Mouse (Mus musculus) cerebellum, adult 2 months (tissue): Measurements from ENCODE around the gene Depdc7. TPM values are rescaled to one million over a fixed set of nuclear protein-coding genes. Genes with fewer than 3 reads are reported as not detected.

Experiments used
- DNase-seq, 2 experiments: peaks; one replicate each; pipeline ENCODE4 v3.0.0; 2021
- H3K27ac ChIP-seq: fragments of 200-500 bp; 2 replicates; pipeline ENCODE4 v1.5.1; 2012; ENCODE audit warnings: low read length, control low read depth, inconsistent platforms; ENCODE audit not compliant: insufficient read depth
- H3K27me3 ChIP-seq: fragments of 200-500 bp; 2 replicates; pipeline ENCODE4 v1.6.1; 2012; ENCODE audit warnings: inconsistent platforms, mild to moderate bottlenecking, low read length, moderate library complexity; ENCODE audit not compliant: control insufficient read depth, insufficient read depth
- H3K4me1 ChIP-seq: fragments of 200-500 bp; 2 replicates; pipeline ENCODE4 v1.6.1; 2011; ENCODE audit warnings: low read length; ENCODE audit not compliant: control insufficient read depth, insufficient read depth
- H3K4me3 ChIP-seq: fragments of 200-500 bp; replicated peaks from 2 replicates; pipeline ENCODE3; 2011; ENCODE audit warnings: mild to moderate bottlenecking, low read depth, low read length, control low read depth; ENCODE audit not compliant: insufficient read depth
- CTCF ChIP-seq: fragments of 200-500 bp; IDR thresholded peaks from 2 replicates; pipeline ENCODE4 v1.5.1; 2011; ENCODE audit warnings: low read depth, mild to moderate bottlenecking, control low read depth, low read length, moderate library complexity, borderline replicate concordance; ENCODE audit not compliant: insufficient read depth
- POLR2A ChIP-seq: fragments of 200-500 bp; IDR thresholded peaks from 2 replicates; pipeline ENCODE4 v1.6.1; 2011; ENCODE audit warnings: low read length, control low read depth, borderline replicate concordance; ENCODE audit not compliant: insufficient read depth
- WGBS: fragments of 180-500 bp; shearing (Covaris S2); methylation state at CpG from one replicate; pipeline ENCODE4 v1.1.7; 2018; 5-methylcytosine and 5-hydroxymethylcytosine counted together
- polyA plus RNA-seq: library from polyadenylated mRNA; depleted of rRNA; stranded (reverse); fragments of >200 nt; gene quantifications from 2 replicates; pipeline ENCODE4 v1.2.3, GENCODE M21; 2012; rRNA removed

Gene Depdc7
- polyA plus RNA-seq, 1 experiment, result 3.6 TPM

DNA sequence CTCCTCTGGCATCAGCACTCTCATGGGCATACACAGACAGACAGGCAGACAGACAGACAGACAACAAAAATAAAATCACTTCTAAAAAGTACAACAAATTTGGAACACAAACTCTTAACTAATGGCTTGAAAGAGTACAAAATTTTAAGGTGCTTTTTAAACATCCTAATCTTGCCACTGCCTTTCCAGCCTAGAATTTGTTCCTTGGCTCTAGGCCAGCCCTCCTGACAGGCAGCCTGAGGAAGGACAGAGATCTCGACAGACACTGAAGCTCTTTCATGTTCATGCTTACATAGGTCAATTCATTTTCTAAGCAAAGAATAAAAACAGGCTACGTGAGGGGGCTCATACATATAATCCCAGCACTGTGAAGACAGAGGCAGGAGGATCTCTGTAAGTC, 50.1 kb downstream of the Depdc7 start:
- DNase-seq, result no peak
- H3K4me3 ChIP-seq, result no peak overlapping the region
- TF ChIP-seq CTCF (no peak), POLR2A (no peak)
- no peaks in the 10 kb centered on the region for H3K27me3 ChIP-seq
- WGBS, result 27% methylated on average over 2 of the region's 2 CpGs
- H3K4me1 ChIP-seq, result peaks cover 9% of the 10 kb centered on the region; the same call in 1 of the 2 replicates
- no peak overlapping the region for H3K27ac ChIP-seq

- no peak for TF ChIP-seq CTCF
- no peak for TF ChIP-seq POLR2A
- WGBS, result 89% methylated on average over 4 of the region's 4 CpGs
- H3K4me1 ChIP-seq, result peaks cover 9% of the 10 kb centered on the region; the same call in 1 of the 2 replicates
- H3K27ac ChIP-seq, result no peak overlapping the region
- no peaks in the 10 kb centered on the region for H3K27me3 ChIP-seq
- no peak for DNase-seq
- H3K4me3 ChIP-seq, result no peak overlapping the region
Measured at GRCm38 (mm10) chr2:104690720-104691119, 52.0 kb downstream of the Depdc7 start.

DNA sequence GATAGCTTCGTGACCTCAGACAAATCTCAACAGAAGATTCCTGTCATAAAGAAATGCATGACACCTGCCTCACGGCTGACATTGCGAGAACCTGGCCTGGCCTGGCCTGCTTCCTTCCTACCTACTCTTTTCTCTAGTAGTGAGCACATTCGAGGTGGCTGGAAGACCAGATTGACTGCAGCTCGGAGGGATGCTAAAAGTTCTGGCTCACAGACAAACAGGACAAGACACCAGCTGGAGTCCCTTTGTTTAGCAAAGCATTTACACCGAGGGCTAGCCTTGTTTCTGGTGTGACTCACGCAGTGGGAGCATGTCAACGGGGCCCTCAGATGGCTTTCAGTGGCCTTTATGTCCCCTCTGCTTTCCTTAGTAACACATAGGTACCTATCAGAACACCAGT, 54.0 kb downstream of the Depdc7 start:
- 16% methylated on average over 8 of the region's 8 CpGs for WGBS
- peaks cover 9% of the 10 kb centered on the region; the same call in 1 of the 2 replicates for H3K4me1 ChIP-seq
- H3K27me3 ChIP-seq, result no peaks in the 10 kb centered on the region
- peak; percentile 52 to 80 for DNase-seq
- TF ChIP-seq CTCF (no peak), POLR2A (no peak)
- H3K27ac ChIP-seq, result no peak overlapping the region
- H3K4me3 ChIP-seq, result no peak overlapping the region

DNA sequence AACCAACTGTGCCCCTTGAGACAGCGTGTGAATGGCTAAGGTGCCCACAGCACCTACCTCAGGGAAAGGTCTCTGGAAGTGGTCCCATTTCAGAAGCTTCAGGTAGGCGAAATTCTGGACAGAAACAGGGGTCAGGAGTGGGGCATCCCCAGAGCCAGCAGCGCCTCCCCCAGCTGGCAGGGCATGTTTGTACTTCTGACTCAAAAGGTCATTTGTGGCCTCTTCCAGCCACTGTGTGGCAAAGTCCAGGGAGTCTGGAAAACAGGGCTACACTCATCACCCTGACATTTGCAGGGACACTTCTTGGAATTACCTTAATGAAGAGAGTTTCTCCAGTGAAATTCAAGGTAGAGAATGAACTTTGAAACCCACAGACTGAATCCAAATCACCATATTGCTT, 54.4 kb downstream of the Depdc7 start:
- H3K27me3 ChIP-seq, result no peaks in the 10 kb centered on the region
- peaks cover 9% of the 10 kb centered on the region; the same call in 1 of the 2 replicates for H3K4me1 ChIP-seq
- no peak for DNase-seq
- no peak overlapping the region for H3K27ac ChIP-seq
- WGBS, result 84% methylated on average over 3 of the region's 3 CpGs
- TF ChIP-seq CTCF (no peak), POLR2A (no peak)
- no peak overlapping the region for H3K4me3 ChIP-seq

DNA sequence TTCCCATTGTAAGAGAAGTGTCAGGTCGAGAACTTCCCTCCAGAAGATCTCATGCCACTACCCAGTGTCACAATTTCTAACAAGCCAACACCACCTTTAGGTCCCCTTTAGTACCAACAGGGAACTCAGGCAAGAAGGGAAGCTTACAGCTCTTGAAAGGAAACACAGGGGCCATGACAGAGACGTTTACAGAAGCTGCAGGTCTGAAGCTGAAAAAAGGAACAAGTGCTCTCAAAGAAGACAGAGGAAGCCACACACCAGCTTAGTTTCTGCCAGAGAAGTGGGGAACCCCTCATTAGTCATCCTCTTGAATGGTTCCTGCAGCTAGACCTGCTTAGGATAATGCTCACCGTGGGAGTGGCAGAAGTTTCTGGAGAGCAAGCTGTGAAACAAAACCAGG, 55.4 kb downstream of the Depdc7 start:
- no peaks in the 10 kb centered on the region for H3K27me3 ChIP-seq
- no peak overlapping the region for H3K27ac ChIP-seq
- H3K4me1 ChIP-seq, result peaks cover 9% of the 10 kb centered on the region; the same call in 1 of the 2 replicates
- TF ChIP-seq POLR2A (no peak), CTCF (no peak)
- H3K4me3 ChIP-seq, result no peak overlapping the region
- 82% methylated on average over 3 of the region's 3 CpGs for WGBS
- DNase-seq, result no peak

GRCm38 (mm10) chr2:104685418-104685817, 57.3 kb downstream of the Depdc7 start:
- DNase-seq, result peak; percentile 74 to 76
- 7% methylated on average over 13 of the region's 13 CpGs for WGBS
- Histone ChIP-seq H3K27me3 (no peaks in the 10 kb centered on the region), H3K4me1 (peaks cover 9% of the 10 kb centered on the region; the same call in 1 of the 2 replicates), H3K4me3 (no peak overlapping the region), H3K27ac (no peak overlapping the region)
- TF ChIP-seq CTCF (peak; percentile 95), POLR2A (no peak)

DNA sequence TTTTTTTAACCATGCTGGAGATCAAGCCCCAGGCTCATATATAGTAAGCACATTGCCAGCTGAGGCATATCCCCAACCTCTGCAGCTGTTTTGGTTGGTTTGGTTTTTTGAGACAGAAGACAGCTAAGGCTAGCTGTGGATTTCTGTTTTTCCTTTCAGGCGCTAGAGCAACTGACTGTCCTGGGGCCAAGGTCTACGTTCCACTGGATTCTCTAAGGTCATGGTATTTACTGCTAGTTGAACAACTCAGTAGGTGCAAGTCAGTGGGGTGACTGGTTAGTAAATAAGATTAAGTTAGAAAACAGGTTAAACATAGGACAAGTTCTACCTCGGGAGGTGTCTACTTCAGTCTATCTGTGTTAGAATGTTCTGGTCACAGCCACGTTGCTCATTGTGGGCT, 57.9 kb downstream of the Depdc7 start:
- 92% methylated on average over 4 of the region's 4 CpGs for WGBS
- Histone ChIP-seq H3K27me3 (no peaks in the 10 kb centered on the region), H3K4me3 (no peak overlapping the region), H3K4me1 (peaks cover 9% of the 10 kb centered on the region; the same call in 1 of the 2 replicates), H3K27ac (no peak overlapping the region)
- TF ChIP-seq POLR2A (no peak), CTCF (no peak)
- DNase-seq, result no peak

- Histone ChIP-seq H3K4me3 (no peak overlapping the region), H3K4me1 (no peaks in the 10 kb centered on the region), H3K27me3 (no peaks in the 10 kb centered on the region), H3K27ac (no peak overlapping the region)
- no peak for DNase-seq
- WGBS, result 87% methylated on average over 3 of the region's 3 CpGs
- TF ChIP-seq POLR2A (no peak), CTCF (no peak)
Measured at GRCm38 (mm10) chr2:104677326-104677725, 65.4 kb downstream of the Depdc7 start.

Other genes with a start within 250 kb of the Depdc7 start
- gene Hipk3, start 248.4 kb downstream of the Depdc7 start, polyA plus RNA-seq, result 39.5 and 43.1 TPM in 2 replicates
- 35.7 and 35.8 TPM in 2 replicates for gene Cstf3, start 152.4 kb downstream of the Depdc7 start, polyA plus RNA-seq
- 27.7 and 29.5 TPM in 2 replicates for gene Tcp11l1, start 30.7 kb downstream of the Depdc7 start, polyA plus RNA-seq
- 0.08 TPM in 1 of 2 replicates, not detected in the other for gene Pin1rt1, start 26.5 kb downstream of the Depdc7 start, polyA plus RNA-seq
- 7.9 and 8.3 TPM in 2 replicates for gene Qser1, start 73.9 kb upstream of the Depdc7 start, polyA plus RNA-seq
- 0.16 and 0.51 TPM in 2 replicates for gene Prrg4, start 107.0 kb upstream of the Depdc7 start, polyA plus RNA-seq
- 5.5 TPM in 2 replicates for gene Ccdc73, start 124.9 kb upstream of the Depdc7 start, polyA plus RNA-seq